ENCODE assay signal across 22 mouse cellular contexts in genomic region chr8:91657381-91657780, GRCm38 (mm10).
"Had no signal": no experiment of that assay in that cellular context is flagged by ENCODE, and none has a peak within 500 bp of the region (broad histone marks: within the 10 kb centered on the region; RNA-seq: fewer than 3 reads in every experiment).

No protein-coding gene starts in this region.

- H3K36me3 ChIP-seq: heart, embryonic 12.5 days; hindbrain, embryonic 13.5 days; hindbrain, embryonic 15.5 days; limb, embryonic 10.5 days; limb, embryonic 12.5 days; liver, embryonic 13.5 days; liver, embryonic 15.5 days had no signal

- H3K9ac ChIP-seq: heart, embryonic 12.5 days; hindbrain, embryonic 13.5 days; hindbrain, embryonic 15.5 days; limb, embryonic 12.5 days; liver, embryonic 13.5 days; liver, embryonic 15.5 days; liver, postnatal 0 days had no signal

- H3K27ac ChIP-seq: gastrocnemius, adult 2 months; heart, embryonic 10.5 days; hindbrain, embryonic 13.5 days; hindbrain, embryonic 15.5 days; hindbrain, postnatal 0 days; kidney, postnatal 0 days; layer of hippocampus, adult 2 months; left cerebral cortex, adult 2 months; limb, embryonic 10.5 days; limb, embryonic 12.5 days; liver, embryonic 13.5 days; liver, embryonic 15.5 days had no signal

- H3K4me2 ChIP-seq: heart, embryonic 12.5 days; hindbrain, embryonic 13.5 days; hindbrain, embryonic 15.5 days; limb, embryonic 12.5 days; liver, embryonic 13.5 days; liver, embryonic 15.5 days had no signal

- DNase-seq: gastrocnemius, adult 2 months; gastrocnemius, postnatal 10 days; gastrocnemius, postnatal 25 days; heart, adult 18-20 months; heart, postnatal 10 days; liver; liver, embryonic 13.5 days; liver, postnatal 0 days; lung, adult 2 months had no signal

- H3K4me3 ChIP-seq: gastrocnemius, adult 2 months; heart, embryonic 10.5 days; heart, embryonic 12.5 days; hindbrain, embryonic 13.5 days; hindbrain, embryonic 15.5 days; layer of hippocampus, adult 2 months; left cerebral cortex, adult 2 months; limb, embryonic 10.5 days; limb, embryonic 12.5 days; liver, embryonic 13.5 days; liver, embryonic 15.5 days had no signal

- H3K4me1 ChIP-seq: liver, embryonic 15.5 days had no signal

- H3K9me3 ChIP-seq: heart, embryonic 10.5 days; heart, embryonic 12.5 days; hindbrain, embryonic 13.5 days; hindbrain, embryonic 15.5 days; limb, embryonic 10.5 days; limb, embryonic 12.5 days; liver, embryonic 13.5 days; liver, embryonic 15.5 days had no signal

- ATAC-seq: forebrain, embryonic 16.5 days; hindbrain, postnatal 0 days; intestine, embryonic 16.5 days; liver, postnatal 0 days had no signal

- H3K27me3 ChIP-seq: heart, embryonic 12.5 days; hindbrain, embryonic 15.5 days; liver, embryonic 13.5 days; liver, embryonic 15.5 days had no signal
